Mouse (Mus musculus): ENCODE measurements around the gene Mxi1.

- TF ChIP-seq MAFK (IDR thresholded peaks at IDR 0.05; ENCODE audit: insufficient read depth, low read depth, low read length): no peak
- no peak for TF ChIP-seq ZNF384 (IDR thresholded peaks at IDR 0.05; ENCODE audit: low read depth, low read length)
- no peak for TF ChIP-seq ZC3H11A (IDR thresholded peaks at IDR 0.05; ENCODE audit: borderline replicate concordance, low read depth, low read length)
- TF ChIP-seq HCFC1 (IDR thresholded peaks at IDR 0.05; ENCODE audit: borderline replicate concordance, insufficient read depth, low read length): no peak
Measured at GRCm38 (mm10) chr19:53405810-53406209, 95.5 kb downstream of the Mxi1 start.

All from ES-E14 (cell line).